Mouse (Mus musculus) cerebellum, adult (tissue): ENCODE data around the gene Crygf.
A peak's percentile ranks its signal among the peaks of the same experiment; 100 is the strongest.

Experiments
- ATAC-seq: cut with Nextera tagmentation; 2 replicates; pipeline ENCODE4 v1.9.2; 2017; ENCODE audit warnings: mild to moderate bottlenecking, moderate library complexity, mixed read lengths; ENCODE audit not compliant: insufficient number of reproducible peaks, low FRiP score, low TSS enrichment

The Crygf gene

GRCm38 (mm10) chr1:65926294-65926693 lies at the start of gene Crygf:
Crygf (plus strand) TSS chr1:65926520.
- no peak for ATAC-seq

DNA sequence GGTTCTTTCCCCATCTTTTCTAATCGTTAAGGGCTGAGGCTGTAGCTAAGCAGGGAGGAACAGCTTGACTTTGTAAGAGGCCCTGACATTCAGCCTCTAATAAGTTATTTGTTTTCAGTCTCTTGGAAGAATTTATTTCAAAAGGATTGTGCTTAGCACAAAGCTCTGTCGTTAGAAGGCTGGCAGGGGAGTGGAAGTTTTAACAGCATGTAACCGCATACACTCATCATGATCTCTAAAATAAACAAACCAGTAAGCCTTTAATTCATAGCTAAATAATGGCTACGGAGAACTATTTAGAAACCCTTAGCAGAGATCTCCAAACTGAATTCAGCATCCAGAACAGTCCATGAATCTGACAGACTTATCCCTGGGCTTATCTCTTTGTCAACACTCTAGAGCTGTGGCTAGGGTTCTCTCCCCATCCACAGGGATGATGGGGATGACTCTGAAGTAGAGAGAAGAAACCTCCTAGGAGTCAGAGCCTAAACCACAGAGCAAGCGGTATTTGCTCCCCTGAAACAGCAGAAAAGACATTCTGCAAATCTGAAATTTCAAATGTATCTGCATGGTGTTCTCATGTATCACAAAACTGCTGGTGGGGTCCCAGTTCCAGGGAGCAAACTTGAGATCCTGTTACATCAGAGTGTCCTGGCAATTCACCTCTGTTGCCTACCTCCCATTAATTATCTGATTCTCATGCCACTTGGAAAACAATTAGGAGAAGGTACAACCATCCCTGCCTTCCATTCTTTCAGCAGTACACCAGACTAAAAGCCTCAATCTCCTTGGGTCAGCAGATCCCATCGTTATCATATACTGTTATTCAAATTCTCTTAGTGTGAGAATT lies 734 bp upstream of the Crygf start:
- ATAC-seq = no peak

DNA sequence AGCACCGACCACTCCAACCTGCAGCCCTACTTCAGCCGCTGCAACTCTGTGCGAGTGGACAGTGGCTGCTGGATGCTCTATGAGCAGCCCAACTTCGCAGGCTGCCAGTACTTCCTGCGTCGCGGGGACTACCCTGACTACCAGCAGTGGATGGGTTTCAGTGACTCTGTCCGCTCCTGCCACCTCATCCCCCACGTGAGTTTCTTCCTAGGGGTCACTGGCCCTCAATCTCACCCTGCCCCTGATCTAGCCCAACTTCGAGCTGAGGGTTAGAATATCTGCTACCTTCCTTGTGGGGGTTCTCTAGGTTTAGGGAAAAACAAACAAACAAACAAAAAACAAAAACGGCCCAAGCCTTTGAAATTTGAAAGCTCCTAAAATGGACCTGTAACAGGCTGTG lies 376 bp downstream of the Crygf start:
- ATAC-seq = 0 out of 2 replicates have a peak, but pooled peaks have one; percentile 22

- no peak for ATAC-seq
These were observed 3.7 kb downstream of the Crygf start for GRCm38 (mm10) chr1:65930055-65930454.

- no peak for ATAC-seq
These were observed 5.9 kb downstream of the Crygf start for GRCm38 (mm10) chr1:65932091-65932812.
